Mouse (Mus musculus) hindbrain, postnatal 0 days (tissue): ENCODE measurements around the gene Mprip. TPM values are rescaled to one million over a fixed set of nuclear protein-coding genes. Genes with fewer than 3 reads are reported as not detected.

Experiments
- ATAC-seq: fragments of 200-750 bp; cut with Nextera tagmentation; 2 replicates; pipeline ENCODE4 v1.8.0; 2017; ENCODE audit warnings: mild to moderate bottlenecking, moderate TSS enrichment, moderate library complexity
- DNase-seq: peaks from one replicate; pipeline ENCODE4 v3.0.0-alpha.2; 2015; ENCODE audit warnings: low spot score
- H3K27ac ChIP-seq: fragments of 300-500 bp; sonication (generic); 2 replicates; pipeline ENCODE4 v1.5.1; 2014; ENCODE audit warnings: mild to moderate bottlenecking
- H3K27me3 ChIP-seq: fragments of 300-500 bp; sonication (generic); 2 replicates; pipeline ENCODE4 v1.6.1; 2014; ENCODE audit warnings: low read length, mixed read lengths; ENCODE audit not compliant: insufficient read depth
- H3K36me3 ChIP-seq: fragments of 300-500 bp; sonication (generic); 2 replicates; pipeline ENCODE4 v1.6.1; 2014; ENCODE audit warnings: low read length, mixed read lengths; ENCODE audit not compliant: insufficient read depth
- H3K4me1 ChIP-seq: fragments of 300-500 bp; sonication (generic); 2 replicates; pipeline ENCODE4 v1.6.1; 2014; ENCODE audit warnings: antibody characterized with exemption, low read length, mixed read lengths; ENCODE audit not compliant: insufficient read depth
- H3K4me2 ChIP-seq: fragments of 300-500 bp; sonication (generic); 2 replicates; pipeline ENCODE4 v1.6.1; 2014; ENCODE audit warnings: low read depth, mild to moderate bottlenecking, low read length, moderate library complexity, mixed read lengths
- H3K4me3 ChIP-seq: fragments of 300-500 bp; sonication (generic); 2 replicates; pipeline ENCODE4 v1.5.1; 2014; ENCODE audit warnings: low read length
- H3K9ac ChIP-seq: fragments of 300-500 bp; sonication (generic); replicated peaks from 2 replicates; pipeline ENCODE4 v1.6.1; 2014; ENCODE audit warnings: mild to moderate bottlenecking, low read length, moderate library complexity, mixed read lengths
- H3K9me3 ChIP-seq: fragments of 300-500 bp; sonication (generic); 2 replicates; pipeline ENCODE4 v1.6.1; 2016; ENCODE audit warnings: low read length, mixed read lengths
- CTCF ChIP-seq: IDR thresholded peaks from 2 replicates; pipeline ENCODE4 v1.5.1; 2016; ENCODE audit warnings: antibody characterized with exemption, control low read depth, low read depth
- WGBS: fragments of 180-500 bp; shearing (Covaris S2); extraction: QIAGEN DNeasy Blood & Tissue Kit; methylation state at CpG from one replicate; pipeline ENCODE4 v1.1.7; 2014; 5-methylcytosine and 5-hydroxymethylcytosine counted together
- polyA plus RNA-seq: library from polyadenylated mRNA; unstranded; fragments of >200 nt; fragmentation: Nextera tagmentation; extraction: Ambion mirVana; gene quantifications from 2 replicates; pipeline ENCODE4 v1.2.1, GENCODE M21; 2015
- total RNA-seq: library from RNA; depleted of rRNA; stranded (reverse); fragments of >200 nt; gene quantifications from 2 replicates; pipeline ENCODE4 v1.2.3, GENCODE M21; 2014

Gene Mprip
- total and polyA plus RNA-seq, 2 experiments from 2014 or later = 57.8 to 149 TPM

GRCm38 (mm10) chr11:59677767-59678166 lies 16.7 kb downstream of the Mprip start:
- no peak for ATAC-seq
- no peak overlapping the region for H3K27ac ChIP-seq
- H3K4me2 ChIP-seq = no peak overlapping the region
- no peaks in the 10 kb centered on the region for H3K9me3 ChIP-seq
- no peak for DNase-seq
- 100% methylated on average over 2 of the region's 2 CpGs for WGBS
- H3K4me3 ChIP-seq = no peak overlapping the region
- TF ChIP-seq CTCF = no peak
- no peak overlapping the region for H3K9ac ChIP-seq
- no peaks in the 10 kb centered on the region for H3K27me3 ChIP-seq
- H3K4me1 ChIP-seq = no peaks in the 10 kb centered on the region
- H3K36me3 ChIP-seq = no peaks in the 10 kb centered on the region

GRCm38 (mm10) chr11:59678693-59679092 lies 17.6 kb downstream of the Mprip start:
- ATAC-seq (no peak), DNase-seq (no peak)
- Histone ChIP-seq H3K36me3 (no peaks in the 10 kb centered on the region), H3K4me1 (no peaks in the 10 kb centered on the region), H3K27ac (no peak overlapping the region), H3K9ac (no peak overlapping the region), H3K4me2 (no peak overlapping the region), H3K4me3 (no peak overlapping the region), H3K27me3 (no peaks in the 10 kb centered on the region), H3K9me3 (no peaks in the 10 kb centered on the region)
- no peak for TF ChIP-seq CTCF
- 93% methylated on average over 2 of the region's 2 CpGs for WGBS

- 88% methylated on average over 5 of the region's 5 CpGs for WGBS
These were observed 19.0 kb downstream of the Mprip start for GRCm38 (mm10) chr11:59680111-59680510.

GRCm38 (mm10) chr11:59684956-59685355 lies 23.9 kb downstream of the Mprip start:
- no peak overlapping the region for H3K9ac ChIP-seq
- no peak overlapping the region for H3K4me2 ChIP-seq
- H3K4me1 ChIP-seq = no peaks in the 10 kb centered on the region
- ATAC-seq (no peak), DNase-seq (no peak)
- H3K9me3 ChIP-seq = no peaks in the 10 kb centered on the region
- TF ChIP-seq CTCF = no peak
- no peak overlapping the region for H3K27ac ChIP-seq
- 94% methylated on average over 6 of the region's 6 CpGs for WGBS
- H3K27me3 ChIP-seq = no peaks in the 10 kb centered on the region
- no peak overlapping the region for H3K4me3 ChIP-seq
- H3K36me3 ChIP-seq = no peaks in the 10 kb centered on the region

More at GRCm38 (mm10) chr11:59680111-59680510, 19.0 kb downstream of the Mprip start:
- no peaks in the 10 kb centered on the region for H3K27me3 ChIP-seq
- H3K4me1 ChIP-seq = no peaks in the 10 kb centered on the region
- H3K27ac ChIP-seq = no peak overlapping the region
- DNase-seq (no peak), ATAC-seq (no peak)
- no peaks in the 10 kb centered on the region for H3K9me3 ChIP-seq
- H3K4me3 ChIP-seq = no peak overlapping the region
- H3K4me2 ChIP-seq = no peak overlapping the region
- no peak overlapping the region for H3K9ac ChIP-seq
- no peak for TF ChIP-seq CTCF
- no peaks in the 10 kb centered on the region for H3K36me3 ChIP-seq

- H3K27me3 ChIP-seq = no peaks in the 10 kb centered on the region
- 48% methylated on average over 1 of the region's 1 CpGs for WGBS
- H3K4me1 ChIP-seq = 0 out of 2 replicates have a peak, but pooled peaks cover 4% of the 10 kb centered on the region
- TF ChIP-seq CTCF = no peak
- H3K36me3 ChIP-seq = peaks cover 4% of the 10 kb centered on the region; the same call in 1 of the 2 replicates
- ATAC-seq (no peak), DNase-seq (peak; percentile 57)
- no peak overlapping the region for H3K27ac ChIP-seq
- no peak overlapping the region for H3K4me2 ChIP-seq
- no peak overlapping the region for H3K9ac ChIP-seq
- no peaks in the 10 kb centered on the region for H3K9me3 ChIP-seq
- H3K4me3 ChIP-seq = no peak overlapping the region
These were observed 33.4 kb downstream of the Mprip start for GRCm38 (mm10) chr11:59694533-59694932.

GRCm38 (mm10) chr11:59695550-59695949 lies 34.4 kb downstream of the Mprip start:
- Histone ChIP-seq H3K27ac (no peak overlapping the region), H3K27me3 (no peaks in the 10 kb centered on the region), H3K4me2 (no peak overlapping the region), H3K9me3 (no peaks in the 10 kb centered on the region), H3K4me1 (0 out of 2 replicates have a peak, but pooled peaks cover 4% of the 10 kb centered on the region), H3K9ac (no peak overlapping the region), H3K36me3 (peaks cover 7% of the 10 kb centered on the region; the same call in 1 of the 2 replicates), H3K4me3 (no peak overlapping the region)
- no peak for TF ChIP-seq CTCF
- ATAC-seq = no peak
- no peak for DNase-seq

GRCm38 (mm10) chr11:59697572-59697971 lies 36.5 kb downstream of the Mprip start:
- 88% methylated on average over 1 of the region's 1 CpGs for WGBS
- no peak overlapping the region for H3K27ac ChIP-seq
- no peak for TF ChIP-seq CTCF
- H3K4me3 ChIP-seq = no peak overlapping the region
- DNase-seq = no peak
- no peaks in the 10 kb centered on the region for H3K27me3 ChIP-seq
- H3K4me1 ChIP-seq = 0 out of 2 replicates have a peak, but pooled peaks cover 4% of the 10 kb centered on the region
- no peak for ATAC-seq
- H3K36me3 ChIP-seq = peaks cover 10% of the 10 kb centered on the region; the same call in 1 of the 2 replicates
- H3K4me2 ChIP-seq = no peak overlapping the region
- H3K9ac ChIP-seq = no peak overlapping the region
- no peaks in the 10 kb centered on the region for H3K9me3 ChIP-seq
